Mouse (Mus musculus): ENCODE data around the gene Glcci1. TPM values are rescaled to one million over a fixed set of nuclear protein-coding genes. Genes with fewer than 3 reads are reported as not detected.

Glcci1 gene
- polyA plus RNA-seq, 1 experiment = 155 TPM

GRCm38 (mm10) chr6:8556849-8557571 lies 47.6 kb downstream of the Glcci1 start:
- TF ChIP-seq POLR2A (IDR thresholded peaks at IDR 0.05; ENCODE audit: control insufficient read depth, low read depth, low read length) (no peak), CTCF (IDR thresholded peaks at IDR 0.05; ENCODE audit: control insufficient read depth, insufficient read depth, insufficient replicate concordance, low read depth, low read length) (no peak)
- Histone ChIP-seq H3K27me3 (ENCODE audit: control insufficient read depth, insufficient read depth, low read length) (no peaks in the 10 kb centered on the region), H3K4me1 (ENCODE audit: control insufficient read depth, insufficient read depth, low read length) (no peaks in the 10 kb centered on the region), H3K27ac (ENCODE audit: control insufficient read depth, insufficient read depth, low read depth, low read length) (no peak overlapping the region), H3K36me3 (ENCODE audit: control insufficient read depth, insufficient read depth, low read length) (no peaks in the 10 kb centered on the region), H3K4me3 (ENCODE audit: control insufficient read depth, low read depth, low read length) (no peak overlapping the region)

GRCm38 (mm10) chr6:8560682-8561081 lies 51.3 kb downstream of the Glcci1 start:
- no peaks in the 10 kb centered on the region for H3K36me3 ChIP-seq (ENCODE audit: control insufficient read depth, insufficient read depth, low read length)
- TF ChIP-seq CTCF (IDR thresholded peaks at IDR 0.05; ENCODE audit: control insufficient read depth, insufficient read depth, insufficient replicate concordance, low read depth, low read length) (no peak), POLR2A (IDR thresholded peaks at IDR 0.05; ENCODE audit: control insufficient read depth, low read depth, low read length) (no peak)

GRCm38 (mm10) chr6:8582377-8582776 lies 73.0 kb downstream of the Glcci1 start:
- Histone ChIP-seq H3K27me3 (ENCODE audit: control insufficient read depth, insufficient read depth, low read length) (no peaks in the 10 kb centered on the region), H3K27ac (ENCODE audit: control insufficient read depth, insufficient read depth, low read depth, low read length) (no peak overlapping the region), H3K4me3 (ENCODE audit: control insufficient read depth, low read depth, low read length) (no peak overlapping the region), H3K4me1 (ENCODE audit: control insufficient read depth, insufficient read depth, low read length) (no peaks in the 10 kb centered on the region), H3K36me3 (ENCODE audit: control insufficient read depth, insufficient read depth, low read length) (no peaks in the 10 kb centered on the region)
- no peak for TF ChIP-seq CTCF (IDR thresholded peaks at IDR 0.05; ENCODE audit: control insufficient read depth, insufficient read depth, insufficient replicate concordance, low read depth, low read length)
- TF ChIP-seq POLR2A (IDR thresholded peaks at IDR 0.05; ENCODE audit: control insufficient read depth, low read depth, low read length) = no peak

More at GRCm38 (mm10) chr6:8560682-8561081, 51.3 kb downstream of the Glcci1 start:
- no peak overlapping the region for H3K4me3 ChIP-seq (ENCODE audit: control insufficient read depth, low read depth, low read length)
- H3K4me1 ChIP-seq (ENCODE audit: control insufficient read depth, insufficient read depth, low read length) = no peaks in the 10 kb centered on the region
- no peaks in the 10 kb centered on the region for H3K27me3 ChIP-seq (ENCODE audit: control insufficient read depth, insufficient read depth, low read length)
- H3K27ac ChIP-seq (ENCODE audit: control insufficient read depth, insufficient read depth, low read depth, low read length) = no peak overlapping the region

- TF ChIP-seq CTCF (IDR thresholded peaks at IDR 0.05; ENCODE audit: control insufficient read depth, insufficient read depth, insufficient replicate concordance, low read depth, low read length) = no peak
- no peak for TF ChIP-seq POLR2A (IDR thresholded peaks at IDR 0.05; ENCODE audit: control insufficient read depth, low read depth, low read length)
- Histone ChIP-seq H3K27ac (ENCODE audit: control insufficient read depth, insufficient read depth, low read depth, low read length) (no peak overlapping the region), H3K4me1 (ENCODE audit: control insufficient read depth, insufficient read depth, low read length) (no peaks in the 10 kb centered on the region), H3K36me3 (ENCODE audit: control insufficient read depth, insufficient read depth, low read length) (no peaks in the 10 kb centered on the region), H3K27me3 (ENCODE audit: control insufficient read depth, insufficient read depth, low read length) (no peaks in the 10 kb centered on the region), H3K4me3 (ENCODE audit: control insufficient read depth, low read depth, low read length) (no peak overlapping the region)
Measured at GRCm38 (mm10) chr6:8583892-8584291, 74.5 kb downstream of the Glcci1 start.

- H3K27ac ChIP-seq (ENCODE audit: control insufficient read depth, insufficient read depth, low read depth, low read length) = no peak overlapping the region
- no peak for TF ChIP-seq POLR2A (IDR thresholded peaks at IDR 0.05; ENCODE audit: control insufficient read depth, low read depth, low read length)
- TF ChIP-seq CTCF (IDR thresholded peaks at IDR 0.05; ENCODE audit: control insufficient read depth, insufficient read depth, insufficient replicate concordance, low read depth, low read length) = no peak
- H3K27me3 ChIP-seq (ENCODE audit: control insufficient read depth, insufficient read depth, low read length) = no peaks in the 10 kb centered on the region
Measured at GRCm38 (mm10) chr6:8591665-8592064, 82.3 kb downstream of the Glcci1 start.

GRCm38 (mm10) chr6:8617369-8617768 lies 108.0 kb downstream of the Glcci1 start:
- no peak for TF ChIP-seq POLR2A (IDR thresholded peaks at IDR 0.05; ENCODE audit: control insufficient read depth, low read depth, low read length)
- TF ChIP-seq CTCF (IDR thresholded peaks at IDR 0.05; ENCODE audit: control insufficient read depth, insufficient read depth, insufficient replicate concordance, low read depth, low read length) = no peak
- H3K36me3 ChIP-seq (ENCODE audit: control insufficient read depth, insufficient read depth, low read length) = no peaks in the 10 kb centered on the region
- no peaks in the 10 kb centered on the region for H3K4me1 ChIP-seq (ENCODE audit: control insufficient read depth, insufficient read depth, low read length)
- no peak overlapping the region for H3K4me3 ChIP-seq (ENCODE audit: control insufficient read depth, low read depth, low read length)
- no peaks in the 10 kb centered on the region for H3K27me3 ChIP-seq (ENCODE audit: control insufficient read depth, insufficient read depth, low read length)
- H3K27ac ChIP-seq (ENCODE audit: control insufficient read depth, insufficient read depth, low read depth, low read length) = no peak overlapping the region

More at GRCm38 (mm10) chr6:8591665-8592064, 82.3 kb downstream of the Glcci1 start:
- no peaks in the 10 kb centered on the region for H3K36me3 ChIP-seq (ENCODE audit: control insufficient read depth, insufficient read depth, low read length)
- no peaks in the 10 kb centered on the region for H3K4me1 ChIP-seq (ENCODE audit: control insufficient read depth, insufficient read depth, low read length)
- no peak overlapping the region for H3K4me3 ChIP-seq (ENCODE audit: control insufficient read depth, low read depth, low read length)

GRCm38 (mm10) chr6:8619582-8620350 lies 110.4 kb downstream of the Glcci1 start:
- Histone ChIP-seq H3K27me3 (ENCODE audit: control insufficient read depth, insufficient read depth, low read length) (no peaks in the 10 kb centered on the region), H3K27ac (ENCODE audit: control insufficient read depth, insufficient read depth, low read depth, low read length) (no peak overlapping the region), H3K4me1 (ENCODE audit: control insufficient read depth, insufficient read depth, low read length) (no peaks in the 10 kb centered on the region), H3K4me3 (ENCODE audit: control insufficient read depth, low read depth, low read length) (no peak overlapping the region), H3K36me3 (ENCODE audit: control insufficient read depth, insufficient read depth, low read length) (no peaks in the 10 kb centered on the region)
- TF ChIP-seq CTCF (IDR thresholded peaks at IDR 0.05; ENCODE audit: control insufficient read depth, insufficient read depth, insufficient replicate concordance, low read depth, low read length) (no peak), POLR2A (IDR thresholded peaks at IDR 0.05; ENCODE audit: control insufficient read depth, low read depth, low read length) (no peak)

Data from testis, adult 2 months (tissue).